Mouse (Mus musculus): ENCODE results near the gene Impdh1.

GRCm38 (mm10) chr6:29160786-29161185 is 55.4 kb downstream of the Impdh1 start:
- TF ChIP-seq CTCF (IDR thresholded peaks at IDR 0.05; ENCODE audit: insufficient read depth, low read length): no peak
- TF ChIP-seq POLR2A (IDR thresholded peaks at IDR 0.05; ENCODE audit: borderline replicate concordance, extremely low read depth, low read depth, low read length): no peak
